Mouse (Mus musculus): Measurements from ENCODE around the gene Atp5s.

GRCm38 (mm10) chr12:69676157-69676556 is 48.6 kb upstream of the Atp5s start:
- no peak for TF ChIP-seq CTCF (IDR thresholded peaks at IDR 0.05; ENCODE audit: insufficient read depth, low read length)
- no peak for TF ChIP-seq POLR2A (IDR thresholded peaks at IDR 0.05; ENCODE audit: borderline replicate concordance, extremely low read depth, low read depth, low read length)

Data from lung, adult 2 months (tissue).